Mouse (Mus musculus): ENCODE data around the gene 5730409E04Rik. TPM values are rescaled to one million over a fixed set of nuclear protein-coding genes. Genes with fewer than 3 reads are reported as not detected.

5730409E04Rik gene
- total RNA-seq, 2 experiments from 2014 or later, result 13.0 to 13.6 TPM

DNA sequence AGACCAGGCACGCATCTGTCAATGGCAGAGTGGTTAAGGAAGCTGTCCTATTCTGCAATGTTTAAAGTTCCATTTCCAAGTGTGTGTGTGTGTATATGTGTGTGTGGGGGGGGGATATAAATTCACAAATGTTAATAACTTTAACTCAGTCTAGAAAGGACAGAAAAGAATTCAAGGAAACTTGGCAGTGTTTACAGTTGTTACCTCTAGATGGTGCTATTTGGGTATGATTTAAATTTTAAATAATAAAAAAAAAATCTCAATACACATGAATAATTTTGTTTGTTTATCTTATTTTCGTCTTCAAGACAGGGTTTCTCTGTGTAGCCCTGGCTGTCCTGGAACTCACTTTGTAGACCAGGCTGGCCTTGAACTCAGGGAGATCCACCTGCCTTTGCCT, 22.3 kb downstream of the 5730409E04Rik start:
- intact Hi-C loops (cut with DNase I; ENCODE audit: low total_unique reads), result no loop called here
- no peak for DNase-seq

DNA sequence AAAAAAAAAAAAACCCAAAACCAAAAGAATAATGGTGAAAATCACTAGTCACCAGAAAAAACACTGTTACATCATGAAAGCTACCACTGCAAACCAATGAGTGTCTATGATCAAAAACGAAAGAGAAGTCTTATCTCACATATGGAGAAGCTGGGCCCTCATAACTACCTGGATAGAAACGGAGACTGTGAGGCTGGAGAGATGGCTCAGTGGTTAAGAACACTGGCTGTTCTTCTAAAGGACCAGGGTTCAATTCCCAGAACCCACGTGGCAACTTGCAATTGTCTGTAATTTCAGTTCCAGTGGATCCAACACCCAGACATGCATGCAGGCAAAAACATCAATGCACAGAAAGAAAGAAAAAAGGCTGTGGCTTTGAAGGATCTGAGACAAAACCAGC, 23.1 kb downstream of the 5730409E04Rik start:
- DNase-seq, result no peak
- intact Hi-C loops (cut with DNase I; ENCODE audit: low total_unique reads), result no loop called here

DNA sequence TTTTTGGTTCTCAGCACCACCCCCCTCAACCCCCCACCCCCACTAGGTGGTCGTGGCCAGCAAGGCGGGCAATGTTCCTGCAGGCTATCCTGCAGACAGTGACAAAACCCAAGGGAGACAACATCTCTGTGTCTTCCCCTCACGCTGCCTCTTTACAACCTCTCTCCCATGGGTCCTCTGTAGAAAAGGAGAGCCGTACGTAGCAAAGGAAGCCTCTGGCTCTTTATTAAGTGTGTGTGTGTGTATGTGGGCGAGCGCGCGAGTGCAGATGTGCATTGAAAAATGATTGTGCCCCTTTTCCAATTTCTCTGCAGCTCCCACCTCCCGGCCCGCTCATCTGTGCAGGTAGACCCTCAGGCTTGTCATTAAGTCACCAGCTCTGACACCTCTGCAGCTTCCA, 26.7 kb downstream of the 5730409E04Rik start:
- intact Hi-C loops (cut with DNase I; ENCODE audit: low total_unique reads), result no loop called here
- no peak for DNase-seq

DNA sequence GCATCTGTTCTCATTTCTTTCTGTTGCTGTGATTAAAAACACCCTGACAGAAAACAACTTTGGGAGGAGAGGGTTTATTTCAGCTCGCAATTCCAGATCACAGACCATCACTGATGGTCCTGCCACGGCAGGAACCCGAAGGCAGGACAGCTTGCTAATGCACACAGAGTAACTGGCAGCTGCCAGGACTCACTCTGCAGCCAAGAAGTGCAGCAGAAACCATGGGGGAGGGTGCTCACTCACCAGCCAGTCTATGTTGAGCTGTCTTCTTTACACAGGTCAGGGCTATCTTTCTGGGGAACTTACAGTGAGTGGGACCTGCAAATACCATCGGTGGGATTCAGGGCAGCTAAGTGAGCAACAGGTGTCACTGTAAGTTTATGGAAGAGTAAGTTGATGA, 27.8 kb downstream of the 5730409E04Rik start:
- no peak for DNase-seq
- intact Hi-C loops (cut with DNase I; ENCODE audit: low total_unique reads), result no loop called here

DNA sequence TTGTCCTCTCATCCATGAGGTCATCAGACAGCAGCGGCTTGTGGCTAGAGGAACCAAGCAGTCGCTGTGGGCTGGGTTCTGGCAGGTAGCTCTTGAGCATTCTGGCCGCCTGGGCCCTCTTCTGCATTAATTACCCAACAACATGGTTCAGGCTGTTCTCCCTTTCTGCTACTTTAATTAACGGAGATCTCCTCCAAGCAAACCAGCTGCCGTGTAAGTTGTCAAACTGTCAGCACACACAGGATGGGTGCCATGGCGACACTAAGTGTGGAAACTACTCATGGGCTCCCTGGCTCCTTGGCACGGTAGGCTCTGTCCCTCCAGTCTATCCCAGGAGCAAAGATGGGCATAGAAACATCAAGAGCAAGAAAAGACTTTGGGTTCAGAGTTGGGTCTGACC, 29.7 kb downstream of the 5730409E04Rik start:
- intact Hi-C loops (cut with DNase I; ENCODE audit: low total_unique reads), result no loop called here

DNA sequence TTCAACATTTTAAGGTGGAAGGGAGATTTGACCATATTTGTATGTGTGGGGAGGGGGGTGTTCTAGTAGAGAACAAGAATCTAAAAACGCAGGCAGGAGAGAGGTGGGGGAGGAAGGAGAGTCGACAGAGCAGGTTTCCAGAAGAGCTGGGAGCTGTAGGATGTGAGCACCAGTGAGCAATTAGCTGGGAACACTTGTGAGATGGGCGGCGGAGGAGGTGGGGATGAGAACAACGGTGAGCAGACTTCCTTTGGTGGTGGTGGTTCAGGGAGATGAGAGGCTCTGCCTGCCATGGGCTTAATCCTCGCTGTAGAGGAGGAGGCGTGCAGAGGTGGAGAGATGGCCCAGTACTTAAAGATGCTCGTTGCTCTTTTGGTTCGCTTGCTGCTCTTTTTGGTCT, 32.3 kb downstream of the 5730409E04Rik start:
- intact Hi-C loops (cut with DNase I; ENCODE audit: low total_unique reads), result no loop called here
- no peak for DNase-seq

More for the DNA sequence above, 29.7 kb downstream of the 5730409E04Rik start:
- DNase-seq, result no peak

DNA sequence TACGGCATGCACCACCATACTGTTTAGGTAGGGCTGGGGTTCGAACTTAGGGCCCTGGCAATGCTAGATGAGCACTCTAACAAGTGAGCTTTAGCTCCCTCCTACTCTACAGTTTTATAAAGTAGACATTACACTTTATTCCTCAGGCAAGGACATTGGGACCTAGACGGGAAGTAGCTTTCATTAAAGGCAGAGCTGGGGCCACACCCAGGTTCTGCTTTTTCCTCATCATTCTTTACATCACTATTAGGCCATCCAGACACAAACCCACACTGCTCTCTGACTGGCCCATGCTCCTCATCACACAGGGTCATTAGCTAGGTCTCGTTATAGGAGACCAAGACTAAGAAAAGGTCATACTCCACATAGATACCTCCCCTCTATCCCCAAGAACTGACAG, 34.2 kb downstream of the 5730409E04Rik start:
- intact Hi-C loops (cut with DNase I; ENCODE audit: low total_unique reads), result no loop called here
- DNase-seq, result no peak

DNA sequence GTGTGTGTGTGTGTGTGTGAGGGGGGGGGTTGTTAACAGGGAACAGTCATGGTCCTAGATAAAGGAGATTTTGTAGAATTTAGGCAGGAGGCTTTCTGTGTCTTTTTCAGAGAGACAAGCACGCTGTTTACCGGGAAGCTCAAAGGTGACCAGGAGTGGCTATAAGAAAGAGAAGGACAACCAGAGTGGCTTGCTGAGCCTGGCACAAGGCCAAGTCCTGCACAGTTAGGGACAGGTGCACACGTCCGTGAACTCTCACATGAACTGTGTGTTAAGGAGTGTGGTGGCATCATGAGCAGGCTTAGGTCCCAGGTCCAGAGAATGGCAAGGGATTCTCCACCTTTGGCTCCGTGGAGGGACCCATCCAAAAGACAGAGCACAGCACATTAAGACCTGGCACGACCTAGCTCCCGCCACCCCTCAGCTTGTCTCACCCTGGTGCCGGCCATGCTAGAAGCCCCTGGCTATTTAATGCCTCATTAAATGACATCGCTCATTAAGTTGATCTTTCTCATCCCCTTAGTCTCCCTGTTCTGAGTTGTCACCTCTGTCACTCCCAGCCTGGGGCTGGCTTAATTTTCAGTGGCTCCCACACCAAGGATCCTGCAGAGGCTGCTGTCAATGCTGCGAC, 34.8 kb downstream of the 5730409E04Rik start:
- intact Hi-C loops (cut with DNase I; ENCODE audit: low total_unique reads), result no loop called here

DNA sequence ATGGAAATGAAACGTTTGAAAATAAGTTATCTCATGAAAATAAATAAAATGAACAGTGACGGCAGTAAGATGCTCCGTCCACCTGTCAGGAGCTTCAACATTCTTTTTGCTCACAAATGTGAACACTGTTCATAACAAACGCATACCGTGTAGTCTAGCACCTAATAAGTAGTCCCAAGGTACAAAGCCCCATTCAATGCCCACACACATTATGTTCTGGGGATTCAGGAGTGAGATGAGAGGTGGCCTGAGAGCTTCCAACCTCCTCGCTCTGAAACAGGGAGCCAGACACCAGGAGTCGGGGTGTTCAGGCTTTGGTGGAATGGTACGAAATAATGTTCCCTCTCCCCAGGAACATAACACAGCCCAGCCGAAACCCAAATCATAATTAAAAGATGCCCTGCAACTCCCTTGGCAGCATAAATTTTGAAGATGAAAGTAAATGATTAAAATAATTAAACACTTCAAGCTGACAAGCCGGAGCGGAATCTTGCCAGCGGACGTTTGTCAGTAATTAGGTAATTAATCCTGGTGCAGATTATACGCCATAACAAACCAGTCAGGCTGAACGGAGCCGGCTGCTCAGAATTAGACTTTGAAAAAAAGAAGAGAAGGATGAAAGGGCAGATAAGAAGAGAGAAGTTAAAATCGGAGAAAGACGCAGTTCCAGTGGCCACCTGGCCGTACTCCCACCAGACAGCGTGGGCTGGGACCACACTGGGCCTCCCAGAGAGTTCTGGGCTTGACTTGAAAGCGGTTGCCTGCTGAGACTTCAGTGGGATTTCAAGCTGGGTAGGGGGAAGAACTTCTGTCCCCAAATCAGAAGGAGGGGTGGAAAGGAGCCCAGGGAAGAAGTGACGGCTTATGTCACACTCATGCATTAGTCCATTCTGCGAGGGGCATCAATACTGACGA, 38.6 kb downstream of the 5730409E04Rik start:
- DNase-seq, result no peak
- intact Hi-C loops (cut with DNase I; ENCODE audit: low total_unique reads), result no loop called here

More for the DNA sequence above, 34.8 kb downstream of the 5730409E04Rik start:
- no peak for DNase-seq

DNA sequence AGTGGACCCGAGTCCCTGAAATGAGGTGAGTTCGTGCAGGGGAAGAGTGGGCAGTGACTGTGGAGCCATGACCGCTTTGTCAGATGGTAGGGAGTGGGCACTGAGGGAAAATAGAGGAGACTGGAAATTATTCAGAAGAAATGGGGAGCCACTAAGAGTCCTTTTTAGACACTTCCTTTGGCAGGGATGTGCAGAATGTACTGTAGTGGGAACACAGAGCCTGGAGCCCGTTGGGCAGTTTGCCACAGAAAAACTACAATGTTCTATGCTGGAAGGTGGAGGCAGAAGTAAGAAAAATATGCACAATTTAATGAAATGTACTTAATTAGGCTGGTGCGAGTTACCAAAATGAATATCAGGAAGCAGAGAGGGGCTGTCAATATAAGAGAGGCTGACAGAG, 43.5 kb downstream of the 5730409E04Rik start:
- intact Hi-C loops (cut with DNase I; ENCODE audit: low total_unique reads), result no loop called here
- no peak for DNase-seq

DNA sequence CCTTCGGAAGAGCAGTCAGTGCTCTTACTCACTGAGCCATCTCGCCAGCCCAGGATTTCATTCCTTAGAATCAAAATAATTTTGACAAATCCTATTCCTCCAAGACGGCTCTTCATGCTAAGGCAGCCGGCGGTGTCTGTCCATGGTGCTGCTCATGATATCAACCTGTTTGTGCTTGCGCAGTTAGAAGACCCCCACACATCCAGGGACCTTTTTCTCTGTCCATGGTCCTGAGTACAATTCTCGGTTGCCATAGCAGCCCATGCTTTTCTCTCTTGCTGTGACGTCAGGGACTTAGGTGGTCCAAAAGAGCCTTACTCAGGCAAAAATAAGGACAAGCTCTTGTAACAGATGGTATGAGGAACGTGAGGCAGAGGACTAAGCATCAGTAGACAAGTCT, 45.7 kb downstream of the 5730409E04Rik start:
- intact Hi-C loops (cut with DNase I; ENCODE audit: low total_unique reads), result no loop called here

DNA sequence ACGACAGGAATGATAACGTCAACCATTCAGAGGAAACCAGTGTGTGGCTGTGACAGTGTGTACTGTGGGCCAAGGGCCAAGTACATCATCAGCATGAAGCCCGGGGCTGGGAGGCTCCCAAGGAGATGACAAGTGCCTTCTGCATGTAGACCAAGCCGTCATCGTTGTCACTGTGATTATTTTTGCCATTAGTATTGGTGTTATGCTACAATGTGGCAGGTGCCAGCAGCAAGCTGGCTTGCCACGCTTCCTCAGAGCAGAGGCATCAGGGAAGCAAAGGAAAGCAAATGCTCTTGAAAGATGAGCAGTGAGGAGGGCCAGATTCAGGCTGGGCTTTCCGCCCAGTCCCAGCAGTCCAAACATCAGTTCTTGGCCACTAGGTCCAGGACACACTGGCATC, 51.6 kb downstream of the 5730409E04Rik start:
- intact Hi-C loops (cut with DNase I; ENCODE audit: low total_unique reads), result no loop called here
- DNase-seq, result no peak

More for the DNA sequence above, 45.7 kb downstream of the 5730409E04Rik start:
- DNase-seq, result no peak

Small RNAs within 50 kb of the gene (microRNA-seq; reads per million reads assigned to microRNA genes)
- 0.50 to 0.96 reads per million in 2 experiments for gene Mir7119

Other genes starting within 250 kb of the 5730409E04Rik start
- gene Ago3, start 180.3 kb upstream of the 5730409E04Rik start, total RNA-seq (2021), result 1 to 10 TPM; 6.4 to 7.8 TPM
- 1 to 10 TPM; 6.8 to 7.9 TPM for gene Ago1, start 141.2 kb upstream of the 5730409E04Rik start, total RNA-seq (2021)
- 1 to 10 TPM; 2.1 to 2.2 TPM for gene Ago4, start 76.3 kb upstream of the 5730409E04Rik start, total RNA-seq (2021)
- gene Clspn, start 52.9 kb upstream of the 5730409E04Rik start, total RNA-seq (2021), result 1 to 10 TPM; 2.1 to 2.5 TPM
- gene Psmb2, start 67.8 kb downstream of the 5730409E04Rik start, total RNA-seq (2021), result 10 to 100 TPM; 88.0 to 99.6 TPM
- not detected for gene Tfap2e, start 126.4 kb downstream of the 5730409E04Rik start, total RNA-seq (2021)
- 10 to 100 TPM in 1 of 2 experiments, 1 to 10 TPM in 1; 7.4 to 10.6 TPM for gene Ncdn, start 143.6 kb downstream of the 5730409E04Rik start, total RNA-seq (2021)
- 10 to 100 TPM; 21.7 to 24.3 TPM for gene AU040320, start 143.7 kb downstream of the 5730409E04Rik start, total RNA-seq (2021)